Mouse (Mus musculus) liver, postnatal 0 days (tissue): ENCODE measurements around the gene Reln.

ENCODE experiments used
- CTCF ChIP-seq: sonication (generic); IDR thresholded peaks from 2 replicates; pipeline ENCODE4 v1.5.1; 2016; ENCODE audit warnings: antibody characterized with exemption, low read depth
- EP300 ChIP-seq: IDR thresholded peaks from 2 replicates; pipeline ENCODE4 v1.6.1; 2016; ENCODE audit warnings: antibody characterized with exemption, low read depth, mild to moderate bottlenecking

DNA sequence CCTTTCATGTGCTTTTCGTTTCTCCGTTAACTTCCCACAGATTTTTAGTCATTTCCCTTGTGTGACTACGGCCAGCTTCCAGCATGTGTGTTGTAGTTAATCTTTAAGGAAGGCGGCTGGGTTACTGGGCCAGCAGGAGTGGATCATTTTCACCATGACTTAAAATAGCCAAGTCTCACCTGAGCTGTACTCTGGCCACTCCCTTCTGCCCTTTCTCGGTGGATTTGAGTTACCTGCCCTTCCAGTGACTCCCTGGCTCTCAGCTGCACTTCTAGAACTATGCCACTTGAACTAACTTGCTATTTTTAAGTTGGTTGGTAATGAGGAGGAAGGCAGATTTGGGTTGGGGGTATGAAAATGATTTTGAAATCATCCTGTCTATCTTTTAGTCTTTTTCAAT, 406.4 kb downstream of the Reln start:
- TF ChIP-seq CTCF (no peak), EP300 (no peak)
